Mouse (Mus musculus) MEL (cell line): ENCODE results near the gene Gnaz. TPM values are rescaled to one million over a fixed set of nuclear protein-coding genes. Genes with fewer than 3 reads are reported as not detected.

Experiments
- DNase-seq: peaks from one replicate; pipeline ENCODE4 v3.0.0; 2011; ENCODE audit warnings: low read depth, low spot score
- H3K27ac ChIP-seq: 2 replicates; pipeline ENCODE4 v1.5.1; 2012; ENCODE audit warnings: low read depth, mild to moderate bottlenecking, control low read depth, low read length, moderate library complexity; ENCODE audit not compliant: control insufficient read depth
- H3K27me3 ChIP-seq, 2 experiments: fragments of 150-350 bp in 1 of 2; sonication (generic) in 1 of 2; 2 replicates each; pipeline ENCODE4 v1.6.1; 2012; ENCODE audit warnings: low read length in 2 of 2, mild to moderate bottlenecking in 2 of 2, improper control_type of control experiment in 1 of 2, moderate library complexity in 1 of 2; ENCODE audit not compliant: insufficient read depth in 2 of 2, control insufficient read depth in 1 of 2
- H3K36me3 ChIP-seq, 2 experiments: 2 replicates each; pipeline ENCODE4 v1.6.1; 2012 to 2014; ENCODE audit warnings: low read length in 2 of 2, improper control_type of control experiment in 1 of 2, inconsistent platforms in 1 of 2, mild to moderate bottlenecking in 1 of 2; ENCODE audit not compliant: insufficient read depth in 2 of 2, control insufficient read depth in 1 of 2
- H3K4me1 ChIP-seq, 2 experiments: fragments of 150-350 bp in 1 of 2; sonication (generic) in 1 of 2; 2 replicates each; pipeline ENCODE4 v1.6.1; 2012; ENCODE audit warnings: low read length in 2 of 2, improper control_type of control experiment in 1 of 2, mild to moderate bottlenecking in 1 of 2; ENCODE audit not compliant: insufficient read depth in 2 of 2, control insufficient read depth in 1 of 2
- H3K4me3 ChIP-seq, 2 experiments: fragments of 150-350 bp in 1 of 2; sonication (generic) in 1 of 2; 2 replicates each; pipeline ENCODE4 v1.5.1; 2012; ENCODE audit warnings: low read depth in 2 of 2, low read length in 2 of 2, mild to moderate bottlenecking in 2 of 2, moderate library complexity in 2 of 2, control low read depth in 1 of 2, improper control_type of control experiment in 1 of 2; ENCODE audit not compliant: control insufficient read depth in 1 of 2, insufficient read depth in 1 of 2
- H3K79me2 ChIP-seq: 2 replicates; pipeline ENCODE4 v1.6.1; 2012; ENCODE audit warnings: mild to moderate bottlenecking, low read length, moderate library complexity; ENCODE audit not compliant: control insufficient read depth, poor library complexity, insufficient read depth
- H3K9ac ChIP-seq: 2 replicates; pipeline ENCODE4 v1.6.1; 2012; ENCODE audit warnings: low read depth, mild to moderate bottlenecking, control low read depth, low read length, moderate library complexity; ENCODE audit not compliant: control insufficient read depth, poor library complexity, severe bottlenecking
- H3K9me3 ChIP-seq: fragments of 150-350 bp; sonication (generic); replicated peaks from 2 replicates; pipeline ENCODE4 v1.6.1; 2012; ENCODE audit warnings: mild to moderate bottlenecking, low read length, improper control_type of control experiment, moderate library complexity; ENCODE audit not compliant: insufficient read depth
- CTCF ChIP-seq, 3 experiments: IDR thresholded peaks in 2 of 3; conservative IDR thresholded peaks in 1 of 3; 2 replicates each; pipeline ENCODE4 v1.5.1; 2011 to 2012; ENCODE audit warnings: low read length in 3 of 3, low read depth in 2 of 3, mild to moderate bottlenecking in 2 of 3, improper control_type of control experiment in 1 of 3, inconsistent platforms in 1 of 3, mixed read lengths in 1 of 3, moderate library complexity in 1 of 3; ENCODE audit not compliant: control insufficient read depth in 1 of 3, insufficient read depth in 1 of 3, poor library complexity in 1 of 3, severe bottlenecking in 1 of 3
- MEF2A ChIP-seq: IDR thresholded peaks from 2 replicates; pipeline ENCODE4 v1.6.1; 2014; ENCODE audit warnings: low read depth, mild to moderate bottlenecking, inconsistent platforms, low read length, improper control_type of control experiment; ENCODE audit not compliant: poor library complexity, insufficient replicate concordance, severe bottlenecking; ENCODE audit errors: extremely low read depth
- MYB ChIP-seq: IDR thresholded peaks from 2 replicates; pipeline ENCODE4 v1.6.1; 2011; ENCODE audit warnings: mild to moderate bottlenecking, low read depth, low read length, improper control_type of control experiment
- NELFE ChIP-seq: IDR thresholded peaks from 2 replicates; pipeline ENCODE4 v1.6.1; 2011; ENCODE audit warnings: low read depth, low read length, improper control_type of control experiment
- POLR2AphosphoS2 ChIP-seq: IDR thresholded peaks from 2 replicates; pipeline ENCODE4 v1.6.1; 2011; ENCODE audit warnings: low read length, improper control_type of control experiment
- POLR2AphosphoS5 ChIP-seq: IDR thresholded peaks from 2 replicates; pipeline ENCODE4 v1.6.1; 2012; ENCODE audit warnings: low read depth, borderline replicate concordance, mild to moderate bottlenecking, inconsistent platforms, low read length, moderate library complexity, mixed read lengths
- SIN3A ChIP-seq: IDR thresholded peaks from 2 replicates; pipeline ENCODE4 v1.6.1; 2012; ENCODE audit warnings: low read length, improper control_type of control experiment, inconsistent platforms
- TAL1 ChIP-seq: IDR thresholded peaks from 2 replicates; pipeline ENCODE4 v1.6.1; 2012; ENCODE audit warnings: mild to moderate bottlenecking, inconsistent platforms, low read length, moderate library complexity, mixed read lengths
- ZKSCAN1 ChIP-seq: IDR thresholded peaks from 2 replicates; pipeline ENCODE4 v1.6.1; 2012; ENCODE audit warnings: low read depth, mild to moderate bottlenecking, inconsistent platforms, low read length, improper control_type of control experiment, moderate library complexity
- ZMIZ1 ChIP-seq: IDR thresholded peaks from 2 replicates; pipeline ENCODE4 v1.6.1; 2012; ENCODE audit warnings: low read depth, mild to moderate bottlenecking, inconsistent platforms, low read length, improper control_type of control experiment, moderate library complexity
- ZNF384 ChIP-seq: IDR thresholded peaks from 2 replicates; pipeline ENCODE4 v1.6.1; 2012; ENCODE audit warnings: low read depth, mild to moderate bottlenecking, inconsistent platforms, low read length, improper control_type of control experiment
- polyA plus RNA-seq, 2 experiments: library from polyadenylated mRNA; stranded (reverse) in 1 of 2; unstranded in 1 of 2; fragments of >175 nt in 1 of 2; fragments of >200 nt in 1 of 2; gene quantifications; 2 replicates each; pipeline versions ENCODE4 v1.2.1 to v1.2.4; 2012; ENCODE audit warnings: low replicate concordance in 2 of 2, low read depth in 1 of 2; ENCODE audit not compliant: insufficient read length in 2 of 2, insufficient read depth in 1 of 2, missing spikeins in 1 of 2
- total RNA-seq: library from RNA; depleted of rRNA; stranded (reverse); fragments of 300-350 nt; gene quantifications from 2 replicates; pipeline ENCODE4 v1.2.3, GENCODE M21; 2012

Gene Gnaz
- total and polyA plus RNA-seq, 3 experiments = not detected

GRCm38 (mm10) chr10:74939300-74939699 is 27.7 kb upstream of the Gnaz start:
- no peaks in the 10 kb centered on the region for H3K79me2 ChIP-seq
- TF ChIP-seq SIN3A (no peak), NELFE (no peak), POLR2AphosphoS5 (no peak), CTCF (IDR thresholded peaks at IDR 0.05 in 2 of 3, conservative IDR thresholded peaks at IDR 0.05 in 1 of 3; ENCODE audit: control insufficient read depth in 1 of 3, insufficient read depth in 1 of 3, low read depth in 2 of 3, low read length in 3 of 3, poor library complexity in 1 of 3, severe bottlenecking in 1 of 3) (no peak), TAL1 (no peak), ZMIZ1 (no peak)
- H3K36me3 ChIP-seq = no peaks in the 10 kb centered on the region
- H3K4me3 ChIP-seq = no peak overlapping the region
- H3K27me3 ChIP-seq = no peaks in the 10 kb centered on the region
- H3K9me3 ChIP-seq = no peaks in the 10 kb centered on the region
- H3K4me1 ChIP-seq = no peaks in the 10 kb centered on the region
- no peak overlapping the region for H3K9ac ChIP-seq
- DNase-seq = no peak
- no peak overlapping the region for H3K27ac ChIP-seq

- no peaks in the 10 kb centered on the region for H3K36me3 ChIP-seq
- no peak overlapping the region for H3K9ac ChIP-seq
- H3K4me1 ChIP-seq = no peaks in the 10 kb centered on the region
- no peaks in the 10 kb centered on the region for H3K27me3 ChIP-seq
- no peaks in the 10 kb centered on the region for H3K9me3 ChIP-seq
- TF ChIP-seq ZNF384 (no peak), ZKSCAN1 (no peak), MEF2A (no peak), MYB (no peak)
- no peak overlapping the region for H3K4me3 ChIP-seq
- no peaks in the 10 kb centered on the region for H3K79me2 ChIP-seq
- DNase-seq = no peak
- no peak overlapping the region for H3K27ac ChIP-seq
These were observed 26.2 kb upstream of the Gnaz start for GRCm38 (mm10) chr10:74940795-74941194.

- H3K27ac ChIP-seq = no peak overlapping the region
- no peaks in the 10 kb centered on the region for H3K79me2 ChIP-seq
- no peaks in the 10 kb centered on the region for H3K27me3 ChIP-seq
- H3K4me1 ChIP-seq = no peaks in the 10 kb centered on the region
- H3K36me3 ChIP-seq = no peaks in the 10 kb centered on the region
- H3K4me3 ChIP-seq = no peak overlapping the region
- H3K9ac ChIP-seq = no peak overlapping the region
- TF ChIP-seq POLR2AphosphoS5 = no peak
- no peak for TF ChIP-seq POLR2AphosphoS2
- DNase-seq = no peak
- no peaks in the 10 kb centered on the region for H3K9me3 ChIP-seq
These were observed 14.0 kb upstream of the Gnaz start for GRCm38 (mm10) chr10:74952830-74953443.
